In genomic region chr8:82884480-82884879, GRCm38 (mm10) we compare ENCODE assay signal across 24 mouse cellular contexts. TPM values are rescaled to one million over a fixed set of nuclear protein-coding genes. Genes with fewer than 3 reads are reported as not detected.
DNase-seq lines count a peak whose midpoint lies in the region; ATAC-seq and TF ChIP-seq lines count a peak whose summit lies in the region.
"Had no signal": no experiment of that assay in that cellular context is flagged by ENCODE, and none has a peak within 500 bp of the region (broad histone marks: within the 10 kb centered on the region; RNA-seq: fewer than 3 reads in every experiment).

No protein-coding gene starts in this region.

- ATAC-seq in forebrain, embryonic 16.5 days: 0 out of 2 replicates have a peak, but pooled peaks have one; percentile 20
- no peak for ATAC-seq in forebrain, embryonic 14.5 days
- ATAC-seq in hindbrain, embryonic 16.5 days: peak; percentile 46
- no peak for ATAC-seq in hindbrain, embryonic 12.5 days (ENCODE audit: low FRiP score)
- peak; percentile 31; the same call in 1 of the 2 replicates for ATAC-seq in midbrain, embryonic 14.5 days (ENCODE audit: low FRiP score, low TSS enrichment)
- no peak for ATAC-seq in midbrain, embryonic 16.5 days
- ATAC-seq: activated CD4-positive, CD25-positive, alpha-beta regulatory T cell, adult 4 months; forebrain, embryonic 13.5 days; inflammation-experienced regulatory T-cells, adult 6 months had no signal

- no peaks in the 10 kb centered on the region for H3K36me3 ChIP-seq in forebrain, embryonic 16.5 days (ENCODE audit: control insufficient read depth, insufficient read depth)
- H3K36me3 ChIP-seq in forebrain, embryonic 14.5 days (ENCODE audit: control insufficient read depth, insufficient read depth, low read length): no peaks in the 10 kb centered on the region
- no peaks in the 10 kb centered on the region for H3K36me3 ChIP-seq in hindbrain, embryonic 16.5 days (ENCODE audit: control insufficient read depth, insufficient read depth, low read length)
- no peaks in the 10 kb centered on the region for H3K36me3 ChIP-seq in hindbrain, embryonic 12.5 days
- H3K36me3 ChIP-seq in midbrain, embryonic 14.5 days (ENCODE audit: control insufficient read depth, insufficient read depth, low read length): no peaks in the 10 kb centered on the region
- H3K36me3 ChIP-seq in midbrain, embryonic 16.5 days (ENCODE audit: control insufficient read depth, insufficient read depth, low read length): no peaks in the 10 kb centered on the region
- H3K36me3 ChIP-seq: forebrain, embryonic 10.5 days; heart, embryonic 12.5 days; heart, embryonic 15.5 days; hindbrain, embryonic 15.5 days had no signal

- WGBS in forebrain, embryonic 16.5 days: 69% methylated on average over 4 of the region's 4 CpGs
- WGBS in forebrain, embryonic 14.5 days: 76% methylated on average over 4 of the region's 4 CpGs
- 65% methylated on average over 4 of the region's 4 CpGs for WGBS in hindbrain, embryonic 16.5 days
- WGBS in hindbrain, embryonic 12.5 days: 69% methylated on average over 4 of the region's 4 CpGs
- 35% methylated on average over 4 of the region's 4 CpGs for WGBS in midbrain, embryonic 14.5 days
- WGBS in midbrain, embryonic 16.5 days: 40% methylated on average over 4 of the region's 4 CpGs

- H3K4me1 ChIP-seq in forebrain, embryonic 16.5 days (replicated peaks; ENCODE audit: control insufficient read depth, insufficient read depth, low read length): no peaks in the 10 kb centered on the region; the same call in 1 of the 2 replicates
- H3K4me1 ChIP-seq in forebrain, embryonic 14.5 days (ENCODE audit: control insufficient read depth, insufficient read depth, low read length): no peaks in the 10 kb centered on the region
- no peaks in the 10 kb centered on the region; the same call in 1 of the 2 replicates for H3K4me1 ChIP-seq in hindbrain, embryonic 16.5 days (ENCODE audit: control insufficient read depth, insufficient read depth, low read depth, low read length)
- H3K4me1 ChIP-seq in hindbrain, embryonic 12.5 days: peaks cover 3% of the 10 kb centered on the region; the same call in 1 of the 2 replicates
- peaks cover 3% of the 10 kb centered on the region; the same call in 1 of the 2 replicates for H3K4me1 ChIP-seq in midbrain, embryonic 14.5 days (ENCODE audit: control insufficient read depth, insufficient read depth, low read length)
- H3K4me1 ChIP-seq in midbrain, embryonic 16.5 days (ENCODE audit: control insufficient read depth, insufficient read depth, low read length): peaks cover 4% of the 10 kb centered on the region; the same call in 1 of the 2 replicates
- H3K4me1 ChIP-seq: forebrain, embryonic 10.5 days; forebrain, embryonic 13.5 days had no signal

- no peak overlapping the region for H3K9ac ChIP-seq in forebrain, embryonic 16.5 days (replicated peaks; ENCODE audit: low read depth, low read length)
- no peak overlapping the region for H3K9ac ChIP-seq in forebrain, embryonic 14.5 days (ENCODE audit: low read length)
- no peak overlapping the region for H3K9ac ChIP-seq in hindbrain, embryonic 16.5 days (ENCODE audit: low read depth, low read length)
- no peak overlapping the region for H3K9ac ChIP-seq in hindbrain, embryonic 12.5 days
- no peak overlapping the region for H3K9ac ChIP-seq in midbrain, embryonic 14.5 days (replicated peaks; ENCODE audit: low read length)
- H3K9ac ChIP-seq in midbrain, embryonic 16.5 days (ENCODE audit: low read depth, low read length): no peak overlapping the region
- H3K9ac ChIP-seq: forebrain, embryonic 13.5 days; heart, embryonic 12.5 days; heart, embryonic 15.5 days; hindbrain, embryonic 15.5 days had no signal

- H3K4me3 ChIP-seq in forebrain, embryonic 16.5 days (replicated peaks; ENCODE audit: low read length): no peak overlapping the region
- H3K4me3 ChIP-seq in forebrain, embryonic 14.5 days (ENCODE audit: low read depth, low read length): no peak overlapping the region
- H3K4me3 ChIP-seq in hindbrain, embryonic 16.5 days (ENCODE audit: low read length): no peak overlapping the region
- H3K4me3 ChIP-seq in hindbrain, embryonic 12.5 days: no peak overlapping the region
- H3K4me3 ChIP-seq in midbrain, embryonic 14.5 days (replicated peaks; ENCODE audit: low read depth, low read length): no peak overlapping the region
- no peak overlapping the region for H3K4me3 ChIP-seq in midbrain, embryonic 16.5 days (ENCODE audit: low read depth, low read length)
- H3K4me3 ChIP-seq: forebrain, embryonic 10.5 days; forebrain, embryonic 13.5 days; heart, embryonic 12.5 days; heart, embryonic 15.5 days; hindbrain, embryonic 15.5 days had no signal

- no peak for DNase-seq in forebrain, embryonic 14.5 days (ENCODE audit: low spot score)
- DNase-seq in midbrain, embryonic 14.5 days: peak; percentile 40
- DNase-seq in brain, embryonic 14.5 days (ENCODE audit: low read depth): peak; percentile 47
- DNase-seq in retina, postnatal 1 day: no peak
- DNase-seq: adrenal gland, adult 8-10 months; adrenal gland, postnatal 25 days; cerebellum, adult 18-20 months; cerebellum, adult 9-10 months; cerebellum, postnatal 14 days; gastrocnemius, postnatal 25 days; heart, adult 18-20 months; heart, postnatal 10 days; heart, postnatal 36 days had no signal

- no peak for TF ChIP-seq CTCF in brain, embryonic 14.5 days (IDR thresholded peaks at IDR 0.05; ENCODE audit: borderline replicate concordance, extremely low read depth, insufficient read depth, insufficient read length)

- no peak overlapping the region for H3K27ac ChIP-seq in forebrain, embryonic 16.5 days (ENCODE audit: low read length)
- no peak overlapping the region for H3K27ac ChIP-seq in forebrain, embryonic 14.5 days (ENCODE audit: low read depth, low read length)
- no peak overlapping the region for H3K27ac ChIP-seq in hindbrain, embryonic 16.5 days (ENCODE audit: low read depth, low read length)
- no peak overlapping the region for H3K27ac ChIP-seq in hindbrain, embryonic 12.5 days
- no peak overlapping the region; the same call in 1 of the 2 replicates for H3K27ac ChIP-seq in midbrain, embryonic 14.5 days (replicated peaks; ENCODE audit: low read depth, low read length)
- no peak overlapping the region for H3K27ac ChIP-seq in midbrain, embryonic 16.5 days (ENCODE audit: low read length)
- H3K27ac ChIP-seq: forebrain, embryonic 10.5 days; forebrain, embryonic 13.5 days; heart, embryonic 15.5 days; hindbrain, embryonic 15.5 days had no signal

- no peaks in the 10 kb centered on the region for H3K9me3 ChIP-seq in forebrain, embryonic 16.5 days (ENCODE audit: control insufficient read depth, low read length)
- H3K9me3 ChIP-seq in forebrain, embryonic 14.5 days (replicated peaks; ENCODE audit: control insufficient read depth, low read length): no peaks in the 10 kb centered on the region
- no peaks in the 10 kb centered on the region for H3K9me3 ChIP-seq in hindbrain, embryonic 16.5 days (ENCODE audit: control insufficient read depth, low read length)
- H3K9me3 ChIP-seq in hindbrain, embryonic 12.5 days (replicated peaks): no peaks in the 10 kb centered on the region
- no peaks in the 10 kb centered on the region; the same call in 1 of the 2 replicates for H3K9me3 ChIP-seq in midbrain, embryonic 14.5 days (ENCODE audit: control insufficient read depth, low read length)
- no peaks in the 10 kb centered on the region for H3K9me3 ChIP-seq in midbrain, embryonic 16.5 days (replicated peaks; ENCODE audit: control insufficient read depth, low read length, poor library complexity, severe bottlenecking)
- H3K9me3 ChIP-seq: forebrain, embryonic 10.5 days; forebrain, embryonic 13.5 days; heart, embryonic 12.5 days; heart, embryonic 15.5 days; hindbrain, embryonic 15.5 days had no signal

- no peak for TF ChIP-seq POLR2A in brain, embryonic 14.5 days (IDR thresholded peaks at IDR 0.05; ENCODE audit: borderline replicate concordance, extremely low read depth, insufficient read depth, insufficient read length, poor library complexity, severe bottlenecking)

- H3K4me2 ChIP-seq in forebrain, embryonic 16.5 days (ENCODE audit: low read length): no peak overlapping the region
- H3K4me2 ChIP-seq in forebrain, embryonic 14.5 days (ENCODE audit: low read length): no peak overlapping the region
- no peak overlapping the region for H3K4me2 ChIP-seq in hindbrain, embryonic 16.5 days (ENCODE audit: low read length)
- H3K4me2 ChIP-seq in hindbrain, embryonic 12.5 days (replicated peaks): no peak overlapping the region
- no peak overlapping the region for H3K4me2 ChIP-seq in midbrain, embryonic 14.5 days (ENCODE audit: low read length)
- H3K4me2 ChIP-seq in midbrain, embryonic 16.5 days (ENCODE audit: low read length): no peak overlapping the region
- H3K4me2 ChIP-seq: forebrain, embryonic 13.5 days; heart, embryonic 12.5 days; heart, embryonic 15.5 days; hindbrain, embryonic 15.5 days had no signal

- H3K27me3 ChIP-seq in forebrain, embryonic 16.5 days (replicated peaks; ENCODE audit: control insufficient read depth, insufficient read depth, low read length): no peaks in the 10 kb centered on the region
- no peaks in the 10 kb centered on the region for H3K27me3 ChIP-seq in forebrain, embryonic 14.5 days (replicated peaks; ENCODE audit: control insufficient read depth, insufficient read depth, low read length)
- no peaks in the 10 kb centered on the region for H3K27me3 ChIP-seq in hindbrain, embryonic 16.5 days (replicated peaks; ENCODE audit: control insufficient read depth, insufficient read depth, low read length)
- no peaks in the 10 kb centered on the region for H3K27me3 ChIP-seq in hindbrain, embryonic 12.5 days
- H3K27me3 ChIP-seq in midbrain, embryonic 14.5 days (ENCODE audit: control insufficient read depth, insufficient read depth, low read length): no peaks in the 10 kb centered on the region
- H3K27me3 ChIP-seq in midbrain, embryonic 16.5 days (ENCODE audit: control insufficient read depth, insufficient read depth, low read depth, low read length): no peaks in the 10 kb centered on the region
- H3K27me3 ChIP-seq: forebrain, embryonic 13.5 days; heart, embryonic 12.5 days; heart, embryonic 15.5 days; hindbrain, embryonic 15.5 days had no signal

RNA-seq across cellular contexts. Expression of gene Rnf150, which starts 21.3 kb away (rescaled TPM):
- polyA plus RNA-seq in forebrain, embryonic 16.5 days (2015; fragmentation: Nextera tagmentation; extraction: Ambion mirVana): 1.6 and 2.0 TPM in 2 replicates
- polyA plus RNA-seq in forebrain, embryonic 14.5 days (2014; fragmentation: Nextera tagmentation; extraction: Ambion mirVana): 0.89 and 1.4 TPM in 2 replicates
- 2.0 and 2.1 TPM in 2 replicates for polyA plus RNA-seq in hindbrain, embryonic 16.5 days (2015; fragmentation: Nextera tagmentation; extraction: Ambion mirVana)
- polyA plus RNA-seq in hindbrain, embryonic 12.5 days (2016; fragmentation: Nextera tagmentation; extraction: Ambion mirVana): 2.4 and 2.5 TPM in 2 replicates
- 2.4 and 3.3 TPM in 2 replicates for polyA plus RNA-seq in midbrain, embryonic 14.5 days (2014; fragmentation: Nextera tagmentation; extraction: Ambion mirVana)
- polyA plus RNA-seq in midbrain, embryonic 16.5 days (2015; fragmentation: Nextera tagmentation; extraction: Ambion mirVana): 2.1 and 2.3 TPM in 2 replicates
- 8.5 and 12.1 TPM in 2 replicates for polyA plus RNA-seq in brain, embryonic 14.5 days (2012; rRNA removed)
- polyA plus RNA-seq: activated CD4-positive, CD25-positive, alpha-beta regulatory T cell, adult 4 months; inflammation-experienced regulatory T-cells, adult 6 months had no signal

Comparison
In these comparisons a context has a peak if more than half of its experiments do, and no peak if none do; other contexts are left out.
1. ATAC-seq: peak in forebrain, embryonic 16.5 days (single experiment), hindbrain, embryonic 16.5 days (single experiment) and midbrain, embryonic 14.5 days (single experiment); none in forebrain, embryonic 14.5 days (single experiment), hindbrain, embryonic 12.5 days (single experiment) and midbrain, embryonic 16.5 days (single experiment).
2. DNase-seq: peak in midbrain, embryonic 14.5 days (single experiment) and brain, embryonic 14.5 days (single experiment); none in forebrain, embryonic 14.5 days (single experiment) and retina, postnatal 1 day (single experiment).